Mouse (Mus musculus): ENCODE measurements around the gene Rasip1. TPM values are rescaled to one million over a fixed set of nuclear protein-coding genes. Genes with fewer than 3 reads are reported as not detected.

Gene Rasip1
- polyA plus RNA-seq, 1 experiment, result not detected

GRCm38 (mm10) chr7:45590874-45591273 is 36.4 kb upstream of the Rasip1 start:
- Histone ChIP-seq H3K4me3 (ENCODE audit: insufficient read depth, poor library complexity, severe bottlenecking) (no peak overlapping the region), H3ac (ENCODE audit: control insufficient read depth, insufficient read length, low read depth) (no peak overlapping the region)
- TF ChIP-seq MYOD1 (IDR thresholded peaks at IDR 0.05; ENCODE audit: control insufficient read depth, insufficient read length, low read depth) (no peak), CEBPB (IDR thresholded peaks at IDR 0.05; ENCODE audit: low read depth) (no peak), USF1 (IDR thresholded peaks at IDR 0.05; ENCODE audit: low read depth) (no peak)

GRCm38 (mm10) chr7:45591880-45592279 is 35.4 kb upstream of the Rasip1 start:
- no peaks in the 10 kb centered on the region for H3K27me3 ChIP-seq (ENCODE audit: control insufficient read depth, insufficient read depth, insufficient read length)
- H3K4me3 ChIP-seq (ENCODE audit: insufficient read depth, poor library complexity, severe bottlenecking), result no peak overlapping the region
- H3K79me3 ChIP-seq (ENCODE audit: low read depth), result no peaks in the 10 kb centered on the region
- TF ChIP-seq USF1 (IDR thresholded peaks at IDR 0.05; ENCODE audit: low read depth), result no peak
- no peak for TF ChIP-seq MYOD1 (IDR thresholded peaks at IDR 0.05; ENCODE audit: control insufficient read depth, insufficient read length, low read depth)
- TF ChIP-seq MAX (IDR thresholded peaks at IDR 0.05), result no peak
- TF ChIP-seq MYOG (IDR thresholded peaks at IDR 0.05; ENCODE audit: control insufficient read depth, extremely low read depth, insufficient read length), result no peak
- no peak for TF ChIP-seq CTCF (IDR thresholded peaks at IDR 0.05; ENCODE audit: control insufficient read depth, insufficient read depth, insufficient read length)
- no peak for TF ChIP-seq CEBPB (IDR thresholded peaks at IDR 0.05; ENCODE audit: low read depth)
- no peak for TF ChIP-seq FOSL1 (IDR thresholded peaks at IDR 0.05; ENCODE audit: insufficient read depth, low read length, poor library complexity, severe bottlenecking)
- H3K79me2 ChIP-seq (ENCODE audit: control insufficient read depth, insufficient read depth), result no peaks in the 10 kb centered on the region
- H3K36me3 ChIP-seq (ENCODE audit: control insufficient read depth, insufficient read depth), result no peaks in the 10 kb centered on the region
- H3ac ChIP-seq (ENCODE audit: control insufficient read depth, insufficient read length, low read depth), result no peak overlapping the region

More at GRCm38 (mm10) chr7:45590874-45591273, 36.4 kb upstream of the Rasip1 start:
- Histone ChIP-seq H3K36me3 (ENCODE audit: control insufficient read depth, insufficient read depth) (no peaks in the 10 kb centered on the region), H3K79me2 (ENCODE audit: control insufficient read depth, insufficient read depth) (no peaks in the 10 kb centered on the region), H3K79me3 (ENCODE audit: low read depth) (no peaks in the 10 kb centered on the region), H3K27me3 (ENCODE audit: control insufficient read depth, insufficient read depth, insufficient read length) (no peaks in the 10 kb centered on the region)

- Histone ChIP-seq H3ac (ENCODE audit: control insufficient read depth, insufficient read length, low read depth) (no peak overlapping the region), H3K79me2 (ENCODE audit: control insufficient read depth, insufficient read depth) (no peaks in the 10 kb centered on the region), H3K4me3 (ENCODE audit: insufficient read depth, poor library complexity, severe bottlenecking) (no peak overlapping the region), H3K79me3 (ENCODE audit: low read depth) (no peaks in the 10 kb centered on the region), H3K27me3 (ENCODE audit: control insufficient read depth, insufficient read depth, insufficient read length) (no peaks in the 10 kb centered on the region), H3K36me3 (ENCODE audit: control insufficient read depth, insufficient read depth) (no peaks in the 10 kb centered on the region)
- TF ChIP-seq CTCF (IDR thresholded peaks at IDR 0.05; ENCODE audit: control insufficient read depth, insufficient read depth, insufficient read length) (peak; percentile 70), USF1 (IDR thresholded peaks at IDR 0.05; ENCODE audit: low read depth) (no peak)
Measured at GRCm38 (mm10) chr7:45593118-45593815, 34.0 kb upstream of the Rasip1 start.

GRCm38 (mm10) chr7:45595176-45595575 is 32.1 kb upstream of the Rasip1 start:
- TF ChIP-seq MYOG (IDR thresholded peaks at IDR 0.05; ENCODE audit: control insufficient read depth, extremely low read depth, insufficient read length) (no peak), MYOD1 (IDR thresholded peaks at IDR 0.05; ENCODE audit: control insufficient read depth, insufficient read length, low read depth) (no peak), CTCF (IDR thresholded peaks at IDR 0.05; ENCODE audit: control insufficient read depth, insufficient read depth, insufficient read length) (no peak), MAX (IDR thresholded peaks at IDR 0.05) (no peak)
- H3K79me2 ChIP-seq (ENCODE audit: control insufficient read depth, insufficient read depth), result no peaks in the 10 kb centered on the region
- no peaks in the 10 kb centered on the region for H3K79me3 ChIP-seq (ENCODE audit: low read depth)
- no peaks in the 10 kb centered on the region for H3K27me3 ChIP-seq (ENCODE audit: control insufficient read depth, insufficient read depth, insufficient read length)
- no peak overlapping the region for H3ac ChIP-seq (ENCODE audit: control insufficient read depth, insufficient read length, low read depth)
- no peak overlapping the region for H3K4me3 ChIP-seq (ENCODE audit: insufficient read depth, poor library complexity, severe bottlenecking)
- H3K36me3 ChIP-seq (ENCODE audit: control insufficient read depth, insufficient read depth), result no peaks in the 10 kb centered on the region

GRCm38 (mm10) chr7:45596107-45596506 is 31.2 kb upstream of the Rasip1 start:
- no peaks in the 10 kb centered on the region for H3K27me3 ChIP-seq (ENCODE audit: control insufficient read depth, insufficient read depth, insufficient read length)
- TF ChIP-seq CEBPB (IDR thresholded peaks at IDR 0.05; ENCODE audit: low read depth) (no peak), MYOG (IDR thresholded peaks at IDR 0.05; ENCODE audit: control insufficient read depth, extremely low read depth, insufficient read length) (no peak), MAX (IDR thresholded peaks at IDR 0.05) (no peak), CTCF (IDR thresholded peaks at IDR 0.05; ENCODE audit: control insufficient read depth, insufficient read depth, insufficient read length) (no peak), USF1 (IDR thresholded peaks at IDR 0.05; ENCODE audit: low read depth) (no peak), MYOD1 (IDR thresholded peaks at IDR 0.05; ENCODE audit: control insufficient read depth, insufficient read length, low read depth) (no peak)
- H3ac ChIP-seq (ENCODE audit: control insufficient read depth, insufficient read length, low read depth), result no peak overlapping the region
- H3K79me3 ChIP-seq (ENCODE audit: low read depth), result no peaks in the 10 kb centered on the region
- no peaks in the 10 kb centered on the region for H3K79me2 ChIP-seq (ENCODE audit: control insufficient read depth, insufficient read depth)
- H3K36me3 ChIP-seq (ENCODE audit: control insufficient read depth, insufficient read depth), result no peaks in the 10 kb centered on the region
- no peak overlapping the region for H3K4me3 ChIP-seq (ENCODE audit: insufficient read depth, poor library complexity, severe bottlenecking)

- TF ChIP-seq CTCF (IDR thresholded peaks at IDR 0.05; ENCODE audit: control insufficient read depth, insufficient read depth, insufficient read length) (no peak), FOSL1 (IDR thresholded peaks at IDR 0.05; ENCODE audit: insufficient read depth, low read length, poor library complexity, severe bottlenecking) (no peak)
- no peaks in the 10 kb centered on the region for H3K79me3 ChIP-seq (ENCODE audit: low read depth)
Measured at GRCm38 (mm10) chr7:45597013-45597412, 30.3 kb upstream of the Rasip1 start.

More at GRCm38 (mm10) chr7:45597013-45597412, 30.3 kb upstream of the Rasip1 start:
- Histone ChIP-seq H3K79me2 (ENCODE audit: control insufficient read depth, insufficient read depth) (no peaks in the 10 kb centered on the region), H3K4me3 (ENCODE audit: insufficient read depth, poor library complexity, severe bottlenecking) (no peak overlapping the region), H3K36me3 (ENCODE audit: control insufficient read depth, insufficient read depth) (no peaks in the 10 kb centered on the region), H3K27me3 (ENCODE audit: control insufficient read depth, insufficient read depth, insufficient read length) (no peaks in the 10 kb centered on the region), H3ac (ENCODE audit: control insufficient read depth, insufficient read length, low read depth) (no peak overlapping the region)
